Comparison of ENCODE assay signal across 13 mouse cellular contexts in genomic region chr12:102055758-102056157, GRCm38 (mm10).
DNase-seq lines count a peak whose midpoint lies in the region; ATAC-seq and TF ChIP-seq lines count a peak whose summit lies in the region.
"Had no signal": no experiment of that assay in that cellular context is flagged by ENCODE, and none has a peak within 500 bp of the region (broad histone marks: within the 10 kb centered on the region; RNA-seq: fewer than 3 reads in every experiment).

No protein-coding gene starts in this region.

- H3K4me2 ChIP-seq in forebrain, postnatal 0 days (ENCODE audit: low read depth) = no peak overlapping the region
- H3K4me2 ChIP-seq in forebrain, embryonic 12.5 days = no peak overlapping the region
- H3K4me2 ChIP-seq in forebrain, embryonic 15.5 days (replicated peaks) = no peak overlapping the region
- H3K4me2 ChIP-seq: kidney, embryonic 15.5 days had no signal

- TF ChIP-seq CTCF in forebrain, postnatal 0 days (IDR thresholded peaks at IDR 0.05; ENCODE audit: low read depth) = no peak
- no peak for TF ChIP-seq CTCF in lung, adult 2 months (IDR thresholded peaks at IDR 0.05; ENCODE audit: insufficient read depth, low read length)

- H3K36me3 ChIP-seq in forebrain, postnatal 0 days (ENCODE audit: insufficient read depth) = no peaks in the 10 kb centered on the region
- H3K36me3 ChIP-seq in forebrain, embryonic 12.5 days (replicated peaks) = no peaks in the 10 kb centered on the region
- H3K36me3 ChIP-seq in forebrain, embryonic 15.5 days = no peaks in the 10 kb centered on the region
- H3K36me3 ChIP-seq: kidney, embryonic 15.5 days had no signal

- H3K27me3 ChIP-seq in forebrain, postnatal 0 days (ENCODE audit: insufficient read depth, low read length) = no peaks in the 10 kb centered on the region
- H3K27me3 ChIP-seq in forebrain, embryonic 12.5 days = no peaks in the 10 kb centered on the region
- no peaks in the 10 kb centered on the region for H3K27me3 ChIP-seq in forebrain, embryonic 15.5 days
- H3K27me3 ChIP-seq: kidney, embryonic 15.5 days had no signal

- no peak overlapping the region for H3K27ac ChIP-seq in forebrain, postnatal 0 days (ENCODE audit: low read depth, low read length)
- H3K27ac ChIP-seq in forebrain, embryonic 12.5 days = no peak overlapping the region
- no peak overlapping the region for H3K27ac ChIP-seq in forebrain, embryonic 15.5 days (replicated peaks)
- H3K27ac ChIP-seq: kidney, embryonic 15.5 days had no signal

- H3K9me3 ChIP-seq in forebrain, postnatal 0 days (ENCODE audit: low read length) = no peaks in the 10 kb centered on the region
- H3K9me3 ChIP-seq in forebrain, embryonic 12.5 days = no peaks in the 10 kb centered on the region
- no peaks in the 10 kb centered on the region for H3K9me3 ChIP-seq in forebrain, embryonic 15.5 days
- H3K9me3 ChIP-seq: kidney, embryonic 15.5 days had no signal

- no peak overlapping the region for H3K9ac ChIP-seq in forebrain, postnatal 0 days
- H3K9ac ChIP-seq in forebrain, embryonic 12.5 days = no peak overlapping the region
- no peak overlapping the region for H3K9ac ChIP-seq in forebrain, embryonic 15.5 days (replicated peaks)
- H3K9ac ChIP-seq: kidney, embryonic 15.5 days had no signal

- no peak for TF ChIP-seq POLR2A in lung, adult 2 months (IDR thresholded peaks at IDR 0.05; ENCODE audit: borderline replicate concordance, extremely low read depth, low read depth, low read length)

- no peak overlapping the region for H3K4me3 ChIP-seq in forebrain, postnatal 0 days (ENCODE audit: low read depth, low read length)
- H3K4me3 ChIP-seq in forebrain, embryonic 12.5 days (replicated peaks) = no peak overlapping the region
- H3K4me3 ChIP-seq in lung, adult 2 months (replicated peaks; ENCODE audit: extremely low read depth, low read depth, low read length) = no peak overlapping the region
- no peak overlapping the region for H3K4me3 ChIP-seq in forebrain, embryonic 15.5 days
- H3K4me3 ChIP-seq: erythroblast, embryonic 14.5 days; kidney, embryonic 15.5 days; myocyte had no signal

- WGBS in forebrain, postnatal 0 days = 85% methylated on average over 10 of the region's 10 CpGs
- WGBS in forebrain, embryonic 12.5 days = 94% methylated on average over 10 of the region's 10 CpGs
- WGBS in lung, adult 2 months = 94% methylated on average over 10 of the region's 10 CpGs
- WGBS in forebrain, embryonic 15.5 days = 93% methylated on average over 10 of the region's 10 CpGs

- peak; percentile 29 for ATAC-seq in forebrain, postnatal 0 days
- no peak for ATAC-seq in forebrain, embryonic 12.5 days (ENCODE audit: low FRiP score)
- no peak for ATAC-seq in forebrain, embryonic 15.5 days (replicated peaks)

- no peaks in the 10 kb centered on the region for H3K4me1 ChIP-seq in forebrain, postnatal 0 days (ENCODE audit: insufficient read depth)
- peaks cover 20% of the 10 kb centered on the region for H3K4me1 ChIP-seq in forebrain, embryonic 12.5 days
- H3K4me1 ChIP-seq in lung, adult 2 months (ENCODE audit: control insufficient read depth, insufficient read depth, low read length) = no peaks in the 10 kb centered on the region
- peaks cover 13% of the 10 kb centered on the region for H3K4me1 ChIP-seq in forebrain, embryonic 15.5 days
- H3K4me1 ChIP-seq: kidney, embryonic 15.5 days had no signal

- DNase-seq in forebrain, postnatal 0 days = peak; percentile 47
- DNase-seq in cerebellum, postnatal 36 days = peak; percentile 57 to 64
- DNase-seq in layer of hippocampus, postnatal 36 days = peak; percentile 50 to 57
- DNase-seq in right cerebral cortex, postnatal 25 days = peak; percentile 72
- no peak for DNase-seq in heart, adult 18-20 months
- no peak for DNase-seq in lung, adult 2 months
- DNase-seq: adrenal gland, adult 2 months; heart, postnatal 4 days had no signal

Comparison
In these comparisons a context has a peak if more than half of its experiments do, and no peak if none do; other contexts are left out.
1. DNase-seq: peak in forebrain, postnatal 0 days (single experiment), cerebellum, postnatal 36 days (2 of 2), layer of hippocampus, postnatal 36 days (2 of 2) and right cerebral cortex, postnatal 25 days (single experiment); none in heart, adult 18-20 months (0 of 2) and lung, adult 2 months (single experiment).